Mouse (Mus musculus): ENCODE results near the gene Dhx37. TPM values are rescaled to one million over a fixed set of nuclear protein-coding genes. Genes with fewer than 3 reads are reported as not detected.

The Dhx37 gene
- polyA plus RNA-seq, 1 experiment from 2014 or later, result 14.7 TPM

GRCm38 (mm10) chr5:125368156-125368555 lies 65.8 kb downstream of the Dhx37 start:
- no peak overlapping the region for H3K4me3 ChIP-seq
- no peaks in the 10 kb centered on the region for H3K9me3 ChIP-seq
- ATAC-seq (ENCODE audit: insufficient number of reproducible peaks, insufficient read depth, low FRiP score, low TSS enrichment, low read depth), result no peak
- no peaks in the 10 kb centered on the region for H3K27me3 ChIP-seq
- no peaks in the 10 kb centered on the region for H3K4me1 ChIP-seq
- H3K9ac ChIP-seq, result no peak overlapping the region
- no peaks in the 10 kb centered on the region for H3K36me3 ChIP-seq
- H3K27ac ChIP-seq, result no peak overlapping the region
- WGBS, result 60% methylated on average over 5 of the region's 5 CpGs
- H3K4me2 ChIP-seq, result no peak overlapping the region

DNA sequence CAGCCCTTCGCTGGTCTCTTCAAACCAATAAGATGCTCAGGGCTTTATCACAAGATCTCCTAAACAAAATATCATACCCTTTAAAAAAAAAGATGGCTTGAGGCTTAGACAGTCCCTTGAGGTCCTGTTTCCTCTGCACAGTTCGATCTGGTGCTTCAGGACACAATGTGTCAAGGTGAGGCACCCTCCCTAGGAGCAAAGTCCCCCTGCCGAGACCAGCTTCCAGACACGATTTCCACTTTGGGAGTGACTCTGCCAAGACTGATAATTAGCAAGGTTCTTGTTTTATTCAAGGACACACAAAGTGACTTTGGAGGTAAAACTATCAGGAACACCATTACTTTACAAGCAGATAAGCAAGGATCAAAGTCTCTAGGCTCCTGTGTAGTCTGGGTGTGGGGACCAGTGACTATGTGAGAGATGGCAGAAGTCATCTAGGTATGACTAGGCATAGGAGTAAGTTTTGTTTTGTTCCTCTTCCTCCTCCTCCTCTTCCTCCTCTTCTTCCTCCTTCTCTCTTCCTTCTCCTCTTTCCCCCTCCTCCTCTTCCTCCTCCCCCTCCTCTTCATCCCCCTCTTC lies 69.0 kb downstream of the Dhx37 start:
- peaks cover 7% of the 10 kb centered on the region; the same call in 1 of the 2 replicates for H3K4me1 ChIP-seq
- H3K9me3 ChIP-seq, result no peaks in the 10 kb centered on the region
- H3K9ac ChIP-seq, result no peak overlapping the region
- H3K4me2 ChIP-seq, result no peak overlapping the region
- no peaks in the 10 kb centered on the region for H3K27me3 ChIP-seq
- 79% methylated on average over 4 of the region's 4 CpGs for WGBS
- no peak overlapping the region for H3K27ac ChIP-seq
- no peaks in the 10 kb centered on the region for H3K36me3 ChIP-seq
- ATAC-seq (ENCODE audit: insufficient number of reproducible peaks, insufficient read depth, low FRiP score, low TSS enrichment, low read depth), result no peak
- no peak overlapping the region for H3K4me3 ChIP-seq

- Histone ChIP-seq H3K27me3 (no peaks in the 10 kb centered on the region), H3K9me3 (no peaks in the 10 kb centered on the region), H3K4me1 (peaks cover 7% of the 10 kb centered on the region; the same call in 1 of the 2 replicates), H3K4me3 (no peak overlapping the region), H3K4me2 (no peak overlapping the region), H3K27ac (no peak overlapping the region), H3K9ac (no peak overlapping the region), H3K36me3 (no peaks in the 10 kb centered on the region)
- ATAC-seq (ENCODE audit: insufficient number of reproducible peaks, insufficient read depth, low FRiP score, low TSS enrichment, low read depth), result no peak
- WGBS, result 80% methylated on average over 7 of the region's 7 CpGs
Observed at GRCm38 (mm10) chr5:125363894-125364293, 70.0 kb downstream of the Dhx37 start.

Small RNAs within 50 kb of the gene (microRNA-seq; reads per million reads assigned to microRNA genes)
- gene Gm27551, result not detected

Other genes with a start within 250 kb of the Dhx37 start
- gene Scarb1, start 93.0 kb downstream of the Dhx37 start, polyA plus RNA-seq (2015; fragmentation: Nextera tagmentation; extraction: Ambion mirVana), result 53.9 and 55.6 TPM in 2 replicates
- 0.29 and 0.34 TPM in 2 replicates for gene Gm10382, start 44.8 kb downstream of the Dhx37 start, polyA plus RNA-seq (2015; fragmentation: Nextera tagmentation; extraction: Ambion mirVana)
- gene Ubc, start 43.9 kb downstream of the Dhx37 start, polyA plus RNA-seq (2015; fragmentation: Nextera tagmentation; extraction: Ambion mirVana), result 979 and 1,012 TPM in 2 replicates
- 33.5 and 36.1 TPM in 2 replicates for gene Bri3bp, start 7.4 kb upstream of the Dhx37 start, polyA plus RNA-seq (2015; fragmentation: Nextera tagmentation; extraction: Ambion mirVana)
- 36.8 and 38.1 TPM in 2 replicates for gene Aacs, start 41.7 kb upstream of the Dhx37 start, polyA plus RNA-seq (2015; fragmentation: Nextera tagmentation; extraction: Ambion mirVana)
- gene Tmem132b, start 97.7 kb upstream of the Dhx37 start, polyA plus RNA-seq (2015; fragmentation: Nextera tagmentation; extraction: Ambion mirVana), result 0.11 and 0.26 TPM in 2 replicates